Mouse (Mus musculus) fat pad, adult 2 months (tissue): ENCODE data around the gene Fis1.

Source experiments
- DNase-seq: peaks from one replicate; pipeline ENCODE4 v3.0.0-alpha.2; 2011; ENCODE audit warnings: low read depth, low spot score; ENCODE audit errors: extremely low read depth

The Fis1 gene

DNA sequence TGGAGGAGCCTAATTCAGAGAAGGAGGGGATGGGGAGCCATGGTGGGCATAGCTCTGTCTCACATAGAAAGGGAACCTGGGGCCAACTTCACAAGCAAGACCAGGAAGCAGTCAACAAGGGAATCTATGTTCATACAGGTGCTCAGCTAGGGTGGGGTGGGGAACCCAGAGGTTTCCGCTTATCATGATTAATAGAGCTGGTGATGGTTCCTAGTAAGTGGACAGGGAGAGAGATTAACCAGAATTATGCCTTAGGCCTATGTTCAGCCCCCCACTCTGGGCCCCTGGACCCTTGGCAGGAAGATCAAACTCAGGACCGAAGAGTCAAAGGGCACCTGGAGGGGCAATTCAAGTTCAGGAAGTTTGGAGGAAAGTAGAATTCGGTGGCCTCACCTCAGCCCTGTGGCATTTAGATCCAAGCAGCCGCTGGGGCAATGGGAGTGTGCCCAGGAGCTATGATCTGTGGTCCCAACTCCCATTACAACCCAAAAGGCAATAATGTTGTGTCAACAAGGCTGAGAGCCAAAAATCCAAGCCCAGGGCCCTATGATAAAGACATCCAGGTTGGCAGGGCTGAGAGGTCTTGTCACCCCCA, 13.9 kb downstream of the Fis1 start:
- no peak for DNase-seq

DNA sequence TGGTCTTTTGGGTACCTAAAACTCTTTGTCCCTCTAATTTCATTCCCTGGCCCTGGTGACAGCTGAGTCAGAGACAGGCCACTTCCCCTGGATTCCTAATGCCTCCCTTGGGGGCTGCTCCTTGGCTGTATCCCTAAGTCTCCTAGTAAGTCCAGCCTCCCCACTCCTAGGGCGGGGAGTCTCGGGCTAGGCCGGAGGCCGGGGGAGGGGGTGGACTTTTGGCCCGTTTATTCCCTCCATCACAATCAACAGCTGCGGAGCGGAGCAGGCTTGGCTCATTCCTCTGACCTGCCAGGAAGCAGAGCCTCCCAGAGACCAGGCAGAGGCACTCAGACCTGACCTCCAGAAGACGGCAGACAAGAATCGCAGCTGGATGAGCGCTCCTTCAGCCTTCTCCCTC, 14.5 kb downstream of the Fis1 start:
- no peak for DNase-seq

DNA sequence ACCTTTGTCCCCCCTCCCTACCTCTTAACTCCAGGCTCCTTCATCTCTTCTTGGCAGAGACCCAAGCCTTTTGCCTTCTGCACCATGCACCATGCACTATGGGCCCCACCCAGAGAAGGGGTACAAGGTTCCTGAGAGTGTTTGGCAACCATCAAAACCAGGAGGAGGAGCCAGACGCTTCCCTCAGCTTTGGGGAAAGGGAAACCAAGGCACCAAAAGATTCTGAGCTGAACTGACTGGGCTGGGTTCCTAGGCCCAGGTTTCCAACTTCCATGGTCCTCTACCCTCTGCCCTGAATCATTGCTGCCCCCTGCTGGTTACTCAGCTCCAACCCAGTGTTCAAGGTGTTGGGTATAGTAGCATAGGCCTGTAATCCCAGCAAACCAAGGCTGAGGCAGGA, 17.6 kb downstream of the Fis1 start:
- DNase-seq: no peak

DNA sequence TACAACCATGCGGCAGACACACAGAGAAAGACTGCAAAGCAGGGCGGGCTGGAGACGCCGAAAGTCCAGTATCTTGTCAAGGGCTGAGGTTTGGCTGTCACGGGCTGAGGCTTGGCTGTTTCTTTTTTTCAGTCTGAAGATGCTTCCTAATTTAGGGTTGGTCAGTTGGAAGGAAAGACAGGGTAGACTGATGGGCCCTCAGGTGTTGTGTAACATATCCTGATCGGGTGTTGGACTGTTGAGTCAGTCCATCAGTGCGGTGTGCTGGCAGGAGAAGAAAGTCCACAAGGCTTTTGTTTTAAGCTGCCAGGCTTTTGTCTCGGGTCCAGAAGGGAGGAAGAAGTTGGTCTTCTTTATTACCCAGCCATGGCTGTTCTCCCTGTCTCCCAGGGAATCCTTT, 20.6 kb downstream of the Fis1 start:
- no peak for DNase-seq

DNA sequence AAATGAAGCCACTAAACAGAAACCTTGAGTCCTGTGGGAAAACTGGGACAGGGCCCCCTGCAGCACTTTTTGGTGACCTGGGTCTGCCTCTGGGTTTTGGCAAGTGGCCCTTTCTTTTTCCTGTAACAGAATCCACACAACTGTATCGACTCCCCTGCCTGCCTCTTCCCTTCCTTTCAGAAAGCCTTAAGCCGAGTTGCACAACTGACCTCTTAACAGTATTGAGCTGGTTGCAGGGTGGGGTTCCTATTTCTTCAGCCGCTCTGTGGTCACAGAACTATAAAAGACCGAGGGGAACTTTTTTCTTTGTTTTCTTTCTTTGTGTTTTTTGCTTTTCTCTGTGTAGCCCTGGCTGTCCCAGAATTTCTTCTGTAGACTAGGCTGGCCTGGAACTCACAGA, 24.7 kb downstream of the Fis1 start:
- DNase-seq: no peak

DNA sequence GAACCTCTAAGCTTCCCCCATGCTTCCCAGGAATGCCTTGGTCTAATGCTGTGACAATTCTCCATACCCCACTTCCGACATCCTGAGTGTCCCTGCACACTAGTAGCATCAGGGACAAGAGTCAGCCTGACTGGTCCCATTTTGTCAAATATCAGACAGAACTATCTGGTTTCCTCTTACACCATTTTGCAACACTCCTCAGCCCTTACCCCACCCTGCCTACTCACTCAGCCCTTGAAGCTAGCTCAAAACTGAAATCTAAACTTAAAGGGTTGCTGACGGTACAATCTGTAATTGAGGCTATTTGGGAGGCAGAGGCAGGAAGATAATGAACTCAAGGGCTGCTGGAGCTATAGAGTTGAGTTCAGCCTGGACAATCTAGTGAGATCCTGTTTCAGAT, 26.7 kb downstream of the Fis1 start:
- no peak for DNase-seq

DNA sequence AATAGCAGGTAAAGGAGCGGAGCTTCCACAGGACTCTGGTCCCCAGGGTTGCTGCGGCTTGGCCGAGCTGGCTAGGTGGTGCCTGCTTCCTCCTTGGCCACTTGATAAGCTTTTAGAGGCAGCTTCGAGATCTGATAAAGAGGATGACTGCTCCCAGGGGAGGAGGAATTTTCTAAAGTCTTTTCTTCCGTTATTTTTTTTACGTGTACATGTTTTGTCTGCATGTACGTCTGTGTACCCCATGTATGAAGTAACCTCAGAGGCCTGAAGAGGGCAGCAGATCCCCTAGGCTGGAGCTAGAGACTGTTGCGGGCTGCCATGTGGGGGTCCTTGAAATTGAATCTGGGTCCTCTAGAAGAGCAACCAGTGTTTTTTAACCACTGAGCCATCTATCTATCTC, 27.9 kb downstream of the Fis1 start:
- no peak for DNase-seq

DNA sequence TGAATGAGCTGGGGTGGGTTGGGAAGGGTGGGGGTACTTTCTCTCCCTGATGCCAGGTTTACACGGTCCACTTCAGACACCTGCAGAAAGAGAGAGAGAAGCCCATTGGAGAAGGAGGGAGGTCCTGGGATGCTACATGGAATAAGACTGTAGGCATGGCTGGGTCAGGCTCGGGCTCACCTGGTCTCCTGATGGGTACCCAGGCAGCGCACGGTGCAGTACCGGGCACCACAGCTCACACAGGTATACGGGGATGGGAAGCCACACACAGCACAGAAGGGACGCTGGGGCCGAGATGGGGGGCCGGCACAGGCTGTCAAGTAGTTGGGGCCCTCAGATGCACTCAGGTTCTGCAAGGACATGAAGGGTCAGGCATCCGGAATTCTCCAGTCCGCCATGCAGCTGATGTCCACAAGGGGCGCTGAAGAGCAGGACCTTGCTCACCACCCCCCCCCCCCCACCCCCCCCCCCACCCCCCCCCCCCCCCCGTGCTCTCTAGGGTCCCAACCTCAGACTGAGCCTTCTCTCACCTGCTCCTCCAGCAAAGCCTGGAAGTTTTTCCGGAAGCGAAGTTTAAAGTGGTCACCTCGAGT, 29.4 kb downstream of the Fis1 start:
- DNase-seq: no peak

DNA sequence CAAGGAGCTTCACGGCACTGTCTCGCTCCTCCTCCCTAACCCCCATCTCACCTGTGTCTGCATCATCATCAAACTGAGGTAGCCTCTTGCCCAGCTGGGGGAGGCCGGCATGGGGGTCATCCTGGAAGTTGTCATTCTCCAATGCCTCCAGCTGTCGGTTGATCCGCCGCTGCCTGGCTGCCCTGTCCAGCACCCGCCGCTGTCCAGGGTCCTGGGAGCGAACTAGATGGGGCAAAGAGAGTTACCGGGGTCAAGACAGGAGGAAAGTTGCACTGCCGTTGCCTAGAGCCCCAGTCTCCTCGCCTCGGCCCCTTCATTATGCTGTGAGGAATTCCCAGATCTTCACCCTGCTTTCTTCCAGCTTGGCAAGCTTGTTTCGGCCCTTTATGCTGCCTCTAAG, 31.8 kb downstream of the Fis1 start:
- DNase-seq: no peak

DNA sequence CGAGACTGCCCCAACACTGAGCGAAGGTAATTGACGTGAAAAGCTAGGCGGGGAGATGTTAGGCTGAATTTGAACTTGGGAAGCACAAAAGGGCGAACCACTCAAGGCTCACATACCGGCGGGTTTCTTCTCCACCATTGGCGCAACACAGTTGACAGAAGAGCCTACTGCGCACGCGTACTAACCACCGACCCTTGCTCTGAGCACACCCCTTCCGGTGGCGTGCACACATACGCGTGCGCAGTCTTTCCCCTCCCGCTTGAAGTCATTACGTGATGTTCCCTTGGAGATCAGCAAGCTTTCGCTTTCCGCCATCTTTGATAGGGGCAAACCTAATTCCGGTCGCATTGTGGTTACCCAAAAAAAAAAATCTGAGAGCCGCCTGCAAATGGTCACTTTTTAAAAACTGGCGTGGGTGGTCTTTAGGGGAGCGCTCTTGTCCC, 33.6 kb downstream of the Fis1 start, which contains the start of gene Plod3:
Gene Plod3 (plus strand): TSS at position 325 of the 443 bp plus-strand sequence.
- peak; percentile 72 for DNase-seq

DNA sequence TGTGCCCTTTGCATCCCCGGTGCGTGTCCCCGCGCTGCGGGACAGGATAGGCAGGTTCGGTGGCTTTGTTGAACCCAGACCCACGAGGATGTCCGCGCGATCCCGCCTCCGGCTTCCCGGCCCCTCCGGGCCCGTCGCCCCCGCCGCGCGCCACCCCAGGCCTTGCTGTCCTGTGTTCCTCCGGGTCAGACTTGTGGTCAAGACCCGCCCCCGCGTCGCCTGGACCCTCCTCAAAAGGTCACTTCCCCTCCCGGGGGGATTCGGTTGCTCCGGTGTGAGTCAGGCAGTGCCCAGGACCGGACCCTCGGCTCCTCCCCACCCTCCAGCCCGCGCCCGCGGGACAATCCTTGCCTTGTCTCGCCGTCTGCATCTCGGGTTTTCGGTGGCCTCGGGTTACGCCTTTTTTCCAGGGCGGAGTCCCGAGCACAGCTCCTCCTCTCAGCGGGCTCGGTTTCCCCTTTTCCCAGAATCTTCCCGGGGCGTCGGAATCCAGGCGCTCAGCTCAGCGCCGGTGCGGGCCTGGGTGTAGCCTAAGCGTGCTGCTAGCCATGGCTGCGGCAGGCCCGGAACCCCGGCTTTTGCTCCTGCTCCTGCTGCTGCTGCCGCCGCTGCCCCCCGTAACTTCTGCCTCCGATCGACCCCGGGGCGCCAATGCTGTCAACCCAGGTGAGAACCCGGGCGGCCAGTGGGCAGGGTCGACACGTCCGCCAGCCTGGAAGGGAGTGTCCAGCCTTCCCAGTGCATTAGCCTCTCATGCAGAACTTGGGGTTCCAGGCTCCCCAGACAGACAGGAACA, 34.3 kb downstream of the Fis1 start:
- no peak for DNase-seq

DNA sequence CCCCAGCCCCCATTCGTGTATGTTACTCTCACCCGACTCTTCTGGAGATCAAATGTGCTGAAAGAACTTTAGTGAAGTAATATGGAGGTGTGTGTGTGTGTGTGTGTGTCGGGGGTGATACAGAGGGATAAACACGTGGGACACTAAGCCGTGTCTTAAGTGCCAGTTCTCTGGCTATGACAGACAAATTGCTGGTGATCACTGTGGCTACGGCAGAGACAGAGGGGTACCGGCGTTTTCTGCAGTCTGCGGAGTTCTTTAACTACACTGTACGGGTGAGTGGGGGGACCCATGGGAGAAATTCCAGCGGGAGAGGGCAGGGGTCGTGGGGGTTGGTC, 34.8 kb downstream of the Fis1 start, which contains the start of gene Znhit1:
Gene Znhit1 (minus strand): TSS at position 88 of the 338 bp plus-strand sequence.
- DNase-seq: no peak

DNA sequence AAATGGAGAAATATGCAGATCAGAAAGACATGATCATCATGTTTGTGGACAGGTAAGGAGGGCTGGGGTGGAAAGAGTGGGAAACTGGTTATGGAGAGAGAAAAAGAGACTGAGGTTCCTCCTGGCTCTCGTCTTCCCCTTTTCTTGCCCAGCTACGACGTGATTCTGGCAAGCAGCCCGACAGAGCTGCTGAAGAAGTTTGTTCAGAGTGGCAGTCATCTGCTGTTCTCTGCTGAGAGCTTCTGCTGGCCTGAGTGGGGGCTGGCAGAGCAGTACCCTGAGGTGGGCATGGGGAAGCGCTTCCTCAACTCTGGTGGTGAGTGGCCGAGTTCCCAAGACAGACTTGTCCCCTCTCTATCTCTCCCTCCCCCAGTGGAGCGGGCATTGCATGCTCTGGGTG, 35.3 kb downstream of the Fis1 start:
- DNase-seq: no peak

DNA sequence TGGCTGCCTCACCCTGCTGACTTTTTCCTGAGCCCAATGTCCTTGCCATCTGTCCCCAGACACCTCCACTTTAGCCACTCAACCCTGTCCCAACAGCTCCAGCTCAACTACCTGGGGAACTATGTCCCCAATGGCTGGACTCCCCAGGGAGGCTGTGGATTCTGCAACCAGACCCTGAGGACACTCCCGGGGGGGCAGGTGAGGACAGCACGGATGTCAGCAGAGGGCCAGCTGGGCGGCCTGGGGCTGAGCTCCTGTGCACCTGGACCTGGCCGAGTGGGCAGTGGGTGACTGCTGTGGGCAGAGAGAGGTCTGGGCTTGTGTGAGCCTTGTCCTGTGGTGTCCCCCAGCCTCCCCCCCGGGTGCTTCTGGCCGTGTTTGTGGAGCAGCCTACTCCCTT, 36.7 kb downstream of the Fis1 start:
- DNase-seq: no peak

DNA sequence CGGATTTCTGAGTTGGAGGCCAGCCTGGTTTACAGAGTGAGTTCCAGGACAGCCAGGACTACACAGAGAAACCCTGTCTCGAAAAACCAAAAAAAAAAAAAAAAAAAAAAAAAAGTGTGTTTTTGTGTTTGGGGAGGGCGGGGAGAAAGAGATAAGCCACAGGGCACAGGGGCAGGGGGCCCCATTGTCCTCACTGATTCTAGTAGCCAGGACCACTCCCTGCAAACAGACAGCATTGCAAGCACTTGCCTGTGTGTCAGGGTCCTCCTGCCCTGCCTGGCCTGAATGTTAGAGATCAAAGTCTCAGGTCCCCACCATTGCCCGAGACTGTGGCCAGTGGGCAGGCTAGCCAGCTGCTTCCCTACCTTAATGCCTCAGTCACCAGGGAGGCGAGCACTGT, 46.4 kb downstream of the Fis1 start:
- no peak for DNase-seq

DNA sequence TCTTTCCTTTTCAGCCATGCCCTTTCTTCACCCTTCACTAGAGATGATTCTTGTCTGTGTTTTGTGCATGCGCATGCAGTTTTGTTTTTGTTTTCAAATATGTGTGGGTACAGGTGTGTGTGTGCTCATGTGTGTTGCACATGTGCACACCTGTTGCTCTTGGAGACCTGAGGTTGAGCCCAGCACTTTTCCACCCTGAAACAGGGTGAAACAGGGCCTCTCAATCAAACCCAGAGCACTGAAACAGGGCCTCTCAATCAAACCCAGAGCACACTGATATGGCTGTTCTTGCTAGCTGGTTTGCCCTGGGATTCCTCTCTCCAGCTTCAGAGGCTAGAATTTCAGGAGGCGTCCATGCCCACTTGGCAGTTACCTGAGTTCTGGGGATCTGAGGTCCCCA, 47.5 kb downstream of the Fis1 start:
- DNase-seq: no peak

DNA sequence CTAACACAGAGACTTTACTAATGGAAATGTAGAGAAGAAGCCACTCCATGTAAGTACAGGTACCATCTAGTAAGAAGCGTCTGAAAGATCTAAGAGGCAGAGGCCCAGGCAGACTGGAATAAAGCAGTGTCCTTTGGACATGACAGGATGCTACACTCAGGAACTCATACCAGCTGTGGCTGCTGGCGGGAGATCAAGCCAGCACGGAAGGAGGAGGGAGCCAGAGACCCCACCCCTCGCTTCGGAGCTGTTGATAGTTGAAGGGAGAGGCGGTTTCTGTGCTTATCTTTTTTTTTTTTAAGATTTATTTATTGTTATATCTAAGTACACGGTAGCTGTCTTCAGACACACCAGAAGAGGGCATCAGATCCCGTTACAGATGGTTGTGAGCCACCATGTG, 54.2 kb downstream of the Fis1 start:
- no peak for DNase-seq

DNA sequence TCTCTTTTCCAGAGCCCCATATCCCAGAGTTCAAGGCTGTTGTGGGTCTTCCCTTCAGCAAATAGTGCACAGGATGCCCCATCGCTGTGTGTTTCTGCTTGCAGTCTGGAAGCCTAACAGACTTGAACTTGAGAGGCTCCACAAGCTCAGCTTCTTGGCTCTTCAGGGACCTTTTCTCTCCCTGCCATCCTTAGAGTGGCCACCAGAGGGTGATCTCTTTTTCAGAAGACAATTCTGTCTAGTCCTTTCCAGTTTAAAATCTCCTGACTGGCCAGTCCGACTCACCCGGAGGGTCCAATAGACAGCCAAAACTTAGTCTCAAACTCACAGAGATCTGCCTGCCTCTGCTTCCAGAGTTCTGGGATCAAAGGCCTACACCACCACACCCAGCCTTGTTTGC, 56.9 kb downstream of the Fis1 start:
- no peak for DNase-seq

DNA sequence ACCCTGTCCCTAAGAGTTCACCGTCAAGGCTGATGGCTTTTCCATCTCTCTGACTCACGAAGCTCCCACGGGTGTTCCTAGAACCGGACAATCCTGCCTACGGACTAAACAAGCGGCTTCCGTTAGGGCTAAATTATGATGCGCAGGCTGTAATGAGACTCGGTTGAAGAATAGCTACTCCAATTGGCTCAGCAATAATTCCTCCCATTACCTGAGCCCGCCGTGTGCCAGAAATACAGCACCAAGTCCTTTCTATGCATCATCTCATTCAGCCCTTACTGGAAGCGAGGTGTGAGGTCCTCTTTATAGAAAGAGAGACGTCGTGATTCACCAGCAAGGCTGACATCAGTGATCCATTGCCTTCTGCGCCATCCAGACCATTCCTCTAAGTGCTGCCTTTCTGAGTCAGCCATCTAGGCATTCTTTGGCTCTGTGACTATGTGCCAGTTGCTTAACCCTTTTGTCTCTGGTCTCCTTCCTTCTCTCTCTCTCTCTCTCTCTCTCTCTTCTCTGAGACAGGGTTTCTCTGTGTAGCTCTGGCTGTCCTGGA, 59.4 kb downstream of the Fis1 start:
- no peak for DNase-seq
